Mouse (Mus musculus) limb, embryonic 12.5 days (tissue): ENCODE data around the gene Dpm2. TPM values are rescaled to one million over a fixed set of nuclear protein-coding genes. Genes with fewer than 3 reads are reported as not detected.
A peak's percentile ranks its signal among the peaks of the same experiment; 100 is the strongest.

ENCODE experiments used
- ATAC-seq: fragments of 200-750 bp; cut with Nextera tagmentation; 2 replicates; pipeline ENCODE4 v1.8.0; 2017; ENCODE audit warnings: low read depth, moderate TSS enrichment; ENCODE audit not compliant: insufficient number of reproducible peaks, insufficient read depth, low FRiP score, low TSS enrichment
- H3K27ac ChIP-seq: fragments of 300-500 bp; sonication (generic); 2 replicates; pipeline ENCODE4 v1.5.1; 2016; ENCODE audit warnings: mild to moderate bottlenecking, moderate library complexity
- H3K27me3 ChIP-seq: fragments of 300-500 bp; sonication (generic); 2 replicates; pipeline ENCODE4 v1.6.1; 2016; ENCODE audit warnings: mild to moderate bottlenecking, moderate library complexity
- H3K36me3 ChIP-seq: fragments of 300-500 bp; sonication (generic); 2 replicates; pipeline ENCODE4 v1.6.1; 2016; ENCODE audit warnings: mild to moderate bottlenecking, moderate library complexity
- H3K4me1 ChIP-seq: fragments of 300-500 bp; sonication (generic); replicated peaks from 2 replicates; pipeline ENCODE4 v1.6.1; 2016
- H3K4me2 ChIP-seq: fragments of 300-500 bp; sonication (generic); 2 replicates; pipeline ENCODE4 v1.6.1; 2016; ENCODE audit warnings: mild to moderate bottlenecking, moderate library complexity
- H3K4me3 ChIP-seq: fragments of 300-500 bp; sonication (generic); replicated peaks from 2 replicates; pipeline ENCODE4 v1.5.1; 2016; ENCODE audit warnings: mild to moderate bottlenecking
- H3K9ac ChIP-seq: fragments of 300-500 bp; sonication (generic); replicated peaks from 2 replicates; pipeline ENCODE4 v1.6.1; 2016; ENCODE audit warnings: mild to moderate bottlenecking, moderate library complexity
- H3K9me3 ChIP-seq: fragments of 300-500 bp; sonication (generic); 2 replicates; pipeline ENCODE4 v1.6.1; 2016; ENCODE audit warnings: mild to moderate bottlenecking, moderate library complexity
- WGBS: fragments of 180-500 bp; shearing (Covaris S2); methylation state at CpG from one replicate; pipeline ENCODE4 v1.1.7; 2016; 5-methylcytosine and 5-hydroxymethylcytosine counted together
- polyA plus RNA-seq: library from polyadenylated mRNA; unstranded; fragments of >200 nt; fragmentation: Nextera tagmentation; extraction: Ambion mirVana; gene quantifications from 2 replicates; pipeline ENCODE4 v1.2.1, GENCODE M21; 2016

The Dpm2 gene
- polyA plus RNA-seq, 1 experiment from 2014 or later, result 99.7 TPM

GRCm38 (mm10) chr2:32601417-32602065 is 30.9 kb downstream of the Dpm2 start:
- peak; percentile 56; the same call in 1 of the 2 replicates for ATAC-seq
- Histone ChIP-seq H3K4me3 (no peak overlapping the region), H3K9me3 (no peaks in the 10 kb centered on the region), H3K36me3 (peaks cover 18% of the 10 kb centered on the region), H3K4me2 (peak overlapping the region; percentile 47; the same call in 1 of the 2 replicates), H3K27me3 (no peaks in the 10 kb centered on the region), H3K4me1 (peaks cover 17% of the 10 kb centered on the region), H3K27ac (peak overlapping the region; percentile 69), H3K9ac (no peak overlapping the region)
- 33% methylated on average over 8 of the region's 8 CpGs for WGBS

- H3K36me3 ChIP-seq, result peaks cover 7% of the 10 kb centered on the region
- H3K27me3 ChIP-seq, result no peaks in the 10 kb centered on the region
- peak overlapping the region; percentile 69 for H3K27ac ChIP-seq
- peak; percentile 57; the same call in 1 of the 2 replicates for ATAC-seq
- peak overlapping the region; percentile 47 for H3K4me2 ChIP-seq
- H3K4me1 ChIP-seq, result peaks cover 21% of the 10 kb centered on the region
- 0 out of 2 replicates have a peak overlapping the region, but pooled peaks have one; percentile 38 for H3K9ac ChIP-seq
- peak overlapping the region; percentile 35 for H3K4me3 ChIP-seq
- WGBS, result 1% methylated on average over 11 of the region's 11 CpGs
- no peaks in the 10 kb centered on the region for H3K9me3 ChIP-seq
Measured at GRCm38 (mm10) chr2:32602600-32603054, 32.0 kb downstream of the Dpm2 start.

GRCm38 (mm10) chr2:32604631-32605030 is 34.0 kb downstream of the Dpm2 start:
- Histone ChIP-seq H3K4me1 (peaks cover 40% of the 10 kb centered on the region), H3K27me3 (no peaks in the 10 kb centered on the region), H3K4me2 (no peak overlapping the region), H3K27ac (no peak overlapping the region), H3K36me3 (no peaks in the 10 kb centered on the region), H3K4me3 (no peak overlapping the region), H3K9me3 (no peaks in the 10 kb centered on the region), H3K9ac (no peak overlapping the region)
- WGBS, result 40% methylated on average over 10 of the region's 10 CpGs
- ATAC-seq, result no peak

- WGBS, result 11% methylated on average over 55 of the region's 55 CpGs
- H3K36me3 ChIP-seq, result no peaks in the 10 kb centered on the region
- peak overlapping the region; percentile 81 for H3K4me3 ChIP-seq
- H3K4me1 ChIP-seq, result peaks cover 52% of the 10 kb centered on the region
- H3K9me3 ChIP-seq, result no peaks in the 10 kb centered on the region
- peak overlapping the region; percentile 85 for H3K4me2 ChIP-seq
- peak overlapping the region; percentile 80 for H3K27ac ChIP-seq
- peak overlapping the region; percentile 87 for H3K9ac ChIP-seq
- no peaks in the 10 kb centered on the region for H3K27me3 ChIP-seq
- 0 out of 2 replicates have a peak, but pooled peaks have one; percentile 18 for ATAC-seq
Measured at GRCm38 (mm10) chr2:32606161-32607142, 35.8 kb downstream of the Dpm2 start.

- H3K4me3 ChIP-seq, result peak overlapping the region; percentile 81
- peaks cover 47% of the 10 kb centered on the region for H3K4me1 ChIP-seq
- 4% methylated on average over 34 of the region's 34 CpGs for WGBS
- peak; percentile 68 for ATAC-seq
- H3K9me3 ChIP-seq, result no peaks in the 10 kb centered on the region
- peaks cover 4% of the 10 kb centered on the region for H3K36me3 ChIP-seq
- peak overlapping the region; percentile 85 for H3K4me2 ChIP-seq
- H3K9ac ChIP-seq, result peak overlapping the region; percentile 87
- peak overlapping the region; percentile 80 for H3K27ac ChIP-seq
- H3K27me3 ChIP-seq, result no peaks in the 10 kb centered on the region
Measured at GRCm38 (mm10) chr2:32607262-32607947, 36.7 kb downstream of the Dpm2 start.

- Histone ChIP-seq H3K36me3 (peaks cover 12% of the 10 kb centered on the region), H3K4me1 (peaks cover 43% of the 10 kb centered on the region), H3K4me3 (peak overlapping the region; percentile 81), H3K27me3 (no peaks in the 10 kb centered on the region), H3K4me2 (peak overlapping the region; percentile 85), H3K9ac (peak overlapping the region; percentile 27), H3K27ac (peak overlapping the region; percentile 67), H3K9me3 (no peaks in the 10 kb centered on the region)
- 4% methylated on average over 25 of the region's 25 CpGs for WGBS
- 0 out of 2 replicates have a peak, but pooled peaks have one; percentile 49 for ATAC-seq
Measured at GRCm38 (mm10) chr2:32608141-32608777, 37.6 kb downstream of the Dpm2 start.

- whole genome bisulfite sequencing, result 35% methylated on average over 18 of the region's 18 CpGs
- Histone ChIP-seq H3K9ac (peak overlapping the region; percentile 27; the same call in 1 of the 2 replicates), H3K4me3 (peak overlapping the region; percentile 81), H3K27me3 (no peaks in the 10 kb centered on the region), H3K9me3 (no peaks in the 10 kb centered on the region), H3K27ac (peak overlapping the region; percentile 67; the same call in 1 of the 2 replicates), H3K36me3 (peaks cover 16% of the 10 kb centered on the region), H3K4me1 (peaks cover 43% of the 10 kb centered on the region), H3K4me2 (peak overlapping the region; percentile 85)
- ATAC-seq, result no peak
Measured at GRCm38 (mm10) chr2:32608778-32609435, 38.2 kb downstream of the Dpm2 start.

GRCm38 (mm10) chr2:32610610-32611229 is 40.1 kb downstream of the Dpm2 start:
- ATAC-seq, result no peak
- 18% methylated on average over 23 of the region's 23 CpGs for WGBS
- peak overlapping the region; percentile 49 for H3K4me2 ChIP-seq
- H3K27ac ChIP-seq, result peak overlapping the region; percentile 43; the same call in 1 of the 2 replicates
- H3K9ac ChIP-seq, result 0 out of 2 replicates have a peak overlapping the region, but pooled peaks have one; percentile 8
- H3K9me3 ChIP-seq, result no peaks in the 10 kb centered on the region
- H3K4me3 ChIP-seq, result peak overlapping the region; percentile 34
- peaks cover 32% of the 10 kb centered on the region for H3K36me3 ChIP-seq
- no peaks in the 10 kb centered on the region for H3K27me3 ChIP-seq
- H3K4me1 ChIP-seq, result peaks cover 43% of the 10 kb centered on the region

- Histone ChIP-seq H3K4me3 (no peak overlapping the region), H3K4me1 (peaks cover 43% of the 10 kb centered on the region), H3K36me3 (peaks cover 44% of the 10 kb centered on the region), H3K4me2 (no peak overlapping the region), H3K9me3 (no peaks in the 10 kb centered on the region), H3K9ac (no peak overlapping the region), H3K27ac (no peak overlapping the region), H3K27me3 (no peaks in the 10 kb centered on the region)
- 70% methylated on average over 26 of the region's 26 CpGs for WGBS
- no peak for ATAC-seq
Measured at GRCm38 (mm10) chr2:32612274-32612673, 41.6 kb downstream of the Dpm2 start.
